Mouse (Mus musculus) intestine, embryonic 14.5 days (tissue): ENCODE data around the gene Tapt1. TPM values are rescaled to one million over a fixed set of nuclear protein-coding genes. Genes with fewer than 3 reads are reported as not detected.

Source experiments
- ATAC-seq: fragments of 200-750 bp; cut with Nextera tagmentation; replicated peaks from 2 replicates; pipeline ENCODE4 v1.8.0; 2017; ENCODE audit warnings: low read depth, moderate number of reproducible peaks, moderate TSS enrichment, moderate library complexity; ENCODE audit not compliant: low FRiP score, low TSS enrichment
- DNase-seq: peaks from one replicate; pipeline ENCODE4 v3.0.0-alpha.2; 2018; ENCODE audit warnings: low spot score
- H3K27ac ChIP-seq: fragments of 300-500 bp; sonication (generic); 2 replicates; pipeline ENCODE4 v1.5.1; 2014; ENCODE audit warnings: low read depth, mild to moderate bottlenecking, control low read depth
- H3K27me3 ChIP-seq: fragments of 300-500 bp; sonication (generic); replicated peaks from 2 replicates; pipeline ENCODE4 v1.6.1; 2014; ENCODE audit warnings: low read length, control low read depth; ENCODE audit not compliant: control insufficient read depth, insufficient read depth
- H3K36me3 ChIP-seq: fragments of 300-500 bp; sonication (generic); 2 replicates; pipeline ENCODE4 v1.6.1; 2014; ENCODE audit warnings: low read length, control low read depth; ENCODE audit not compliant: control insufficient read depth, insufficient read depth
- H3K4me1 ChIP-seq: fragments of 300-500 bp; sonication (generic); replicated peaks from 2 replicates; pipeline ENCODE4 v1.6.1; 2014; ENCODE audit warnings: low read length, control low read depth, mixed read lengths; ENCODE audit not compliant: control insufficient read depth, insufficient read depth
- H3K4me2 ChIP-seq: fragments of 300-500 bp; sonication (generic); 2 replicates; pipeline ENCODE4 v1.6.1; 2014; ENCODE audit warnings: low read length
- H3K4me3 ChIP-seq: fragments of 300-500 bp; sonication (generic); 2 replicates; pipeline ENCODE4 v1.5.1; 2014; ENCODE audit warnings: low read depth, low read length, control low read depth, mixed read lengths
- H3K9ac ChIP-seq: fragments of 300-500 bp; sonication (generic); 2 replicates; pipeline ENCODE4 v1.6.1; 2014; ENCODE audit warnings: mild to moderate bottlenecking, low read length
- H3K9me3 ChIP-seq: fragments of 300-500 bp; sonication (generic); 2 replicates; pipeline ENCODE4 v1.6.1; 2016; ENCODE audit warnings: low read length, control low read depth; ENCODE audit not compliant: control insufficient read depth
- WGBS: fragments of 180-500 bp; shearing (Covaris S2); extraction: QIAGEN DNeasy Blood & Tissue Kit; methylation state at CpG from one replicate; pipeline ENCODE4 v1.1.7; 2014; 5-methylcytosine and 5-hydroxymethylcytosine counted together
- polyA plus RNA-seq: library from polyadenylated mRNA; unstranded; fragments of >200 nt; fragmentation: Nextera tagmentation; extraction: Ambion mirVana; gene quantifications from 2 replicates; pipeline ENCODE4 v1.2.1, GENCODE M21; 2014

The Tapt1 gene
- polyA plus RNA-seq, 1 experiment from 2014 or later: 28.1 TPM

GRCm38 (mm10) chr5:44165854-44166253 lies 60.6 kb downstream of the Tapt1 start:
- Histone ChIP-seq H3K4me2 (no peak overlapping the region), H3K36me3 (no peaks in the 10 kb centered on the region), H3K27me3 (no peaks in the 10 kb centered on the region), H3K4me1 (no peaks in the 10 kb centered on the region), H3K9ac (no peak overlapping the region), H3K4me3 (no peak overlapping the region), H3K27ac (no peak overlapping the region), H3K9me3 (no peaks in the 10 kb centered on the region)
- WGBS: 43% methylated on average over 2 of the region's 2 CpGs
- DNase-seq (peak; percentile 53), ATAC-seq (no peak)

GRCm38 (mm10) chr5:44164233-44164776 lies 62.1 kb downstream of the Tapt1 start:
- 59% methylated on average over 7 of the region's 7 CpGs for WGBS
- Histone ChIP-seq H3K4me3 (no peak overlapping the region), H3K4me2 (no peak overlapping the region), H3K36me3 (no peaks in the 10 kb centered on the region), H3K9me3 (no peaks in the 10 kb centered on the region), H3K27me3 (no peaks in the 10 kb centered on the region), H3K27ac (no peak overlapping the region), H3K9ac (no peak overlapping the region), H3K4me1 (peaks cover 3% of the 10 kb centered on the region; the same call in 1 of the 2 replicates)
- ATAC-seq (no peak), DNase-seq (no peak)

- 91% methylated on average over 3 of the region's 3 CpGs for WGBS
- no peak for ATAC-seq
- no peaks in the 10 kb centered on the region for H3K27me3 ChIP-seq
These were observed 63.1 kb downstream of the Tapt1 start for GRCm38 (mm10) chr5:44163318-44163717.

GRCm38 (mm10) chr5:44162786-44163185 lies 63.6 kb downstream of the Tapt1 start:
- DNase-seq (no peak), ATAC-seq (no peak)
- no peak overlapping the region for H3K4me3 ChIP-seq
- H3K27me3 ChIP-seq: no peaks in the 10 kb centered on the region
- WGBS: 81% methylated on average over 7 of the region's 7 CpGs
- H3K4me1 ChIP-seq: peaks cover 3% of the 10 kb centered on the region; the same call in 1 of the 2 replicates
- no peak overlapping the region for H3K9ac ChIP-seq
- H3K4me2 ChIP-seq: no peak overlapping the region
- no peaks in the 10 kb centered on the region for H3K9me3 ChIP-seq
- no peaks in the 10 kb centered on the region for H3K36me3 ChIP-seq
- H3K27ac ChIP-seq: no peak overlapping the region

More at GRCm38 (mm10) chr5:44163318-44163717, 63.1 kb downstream of the Tapt1 start:
- Histone ChIP-seq H3K27ac (no peak overlapping the region), H3K4me2 (no peak overlapping the region), H3K36me3 (no peaks in the 10 kb centered on the region), H3K9me3 (no peaks in the 10 kb centered on the region), H3K4me3 (no peak overlapping the region), H3K9ac (no peak overlapping the region), H3K4me1 (peaks cover 3% of the 10 kb centered on the region; the same call in 1 of the 2 replicates)
- DNase-seq: no peak

- H3K27me3 ChIP-seq: no peaks in the 10 kb centered on the region
- no peak overlapping the region for H3K4me2 ChIP-seq
- H3K9me3 ChIP-seq: no peaks in the 10 kb centered on the region
- peaks cover 3% of the 10 kb centered on the region; the same call in 1 of the 2 replicates for H3K4me1 ChIP-seq
- 66% methylated on average over 4 of the region's 4 CpGs for WGBS
- H3K4me3 ChIP-seq: no peak overlapping the region
- no peak for DNase-seq
- no peaks in the 10 kb centered on the region for H3K36me3 ChIP-seq
- peak; percentile 56; the same call in 1 of the 2 replicates for ATAC-seq
- H3K9ac ChIP-seq: no peak overlapping the region
- H3K27ac ChIP-seq: no peak overlapping the region
These were observed 66.6 kb downstream of the Tapt1 start for GRCm38 (mm10) chr5:44159679-44160438.

GRCm38 (mm10) chr5:44159231-44159630 lies 67.2 kb downstream of the Tapt1 start:
- Histone ChIP-seq H3K27ac (no peak overlapping the region), H3K9me3 (no peaks in the 10 kb centered on the region), H3K36me3 (no peaks in the 10 kb centered on the region), H3K4me2 (no peak overlapping the region), H3K4me1 (peaks cover 3% of the 10 kb centered on the region; the same call in 1 of the 2 replicates), H3K9ac (no peak overlapping the region), H3K4me3 (no peak overlapping the region), H3K27me3 (no peaks in the 10 kb centered on the region)
- DNase-seq (no peak), ATAC-seq (no peak)
- 87% methylated on average over 2 of the region's 2 CpGs for WGBS

GRCm38 (mm10) chr5:44158458-44158857 lies 68.0 kb downstream of the Tapt1 start:
- Histone ChIP-seq H3K4me3 (no peak overlapping the region), H3K27ac (no peak overlapping the region), H3K9me3 (no peaks in the 10 kb centered on the region), H3K36me3 (no peaks in the 10 kb centered on the region), H3K4me1 (peaks cover 3% of the 10 kb centered on the region; the same call in 1 of the 2 replicates), H3K9ac (no peak overlapping the region), H3K27me3 (no peaks in the 10 kb centered on the region), H3K4me2 (no peak overlapping the region)
- ATAC-seq (no peak), DNase-seq (no peak)
- 96% methylated on average over 3 of the region's 3 CpGs for WGBS

- Histone ChIP-seq H3K9ac (no peak overlapping the region), H3K27ac (no peak overlapping the region), H3K4me3 (no peak overlapping the region), H3K27me3 (no peaks in the 10 kb centered on the region), H3K4me1 (peaks cover 3% of the 10 kb centered on the region; the same call in 1 of the 2 replicates), H3K4me2 (no peak overlapping the region), H3K9me3 (no peaks in the 10 kb centered on the region), H3K36me3 (no peaks in the 10 kb centered on the region)
- DNase-seq: no peak
- WGBS: 61% methylated on average over 6 of the region's 6 CpGs
- ATAC-seq: no peak
These were observed 68.7 kb downstream of the Tapt1 start for GRCm38 (mm10) chr5:44157760-44158159.
